Mouse (Mus musculus) layer of hippocampus, postnatal 10 days (tissue): ENCODE measurements at regions not wholly inside any gene's neighbourhood (a gene's known extent, or its start where the extent isn't known, plus 50 kb on each side); places are given as distances from the start of the nearest gene placed in this dataset.

Experiments
- DNase-seq, 2 experiments: peaks; one replicate each; pipeline ENCODE4 v3.0.0; 2021; ENCODE audit warnings: low spot score in 2 of 2

GRCm38 (mm10) chr13:97847561-97847960 is 87.1 kb upstream of the Gm10260 start:
- no peak for DNase-seq

- DNase-seq = no peak
Measured at GRCm38 (mm10) chr13:97845148-97845547, 84.7 kb upstream of the Gm10260 start.

GRCm38 (mm10) chr13:97842801-97843200 is 82.4 kb upstream of the Gm10260 start:
- no peak for DNase-seq

- DNase-seq = no peak
Measured at GRCm38 (mm10) chr13:97841503-97841902, 81.1 kb upstream of the Gm10260 start.

- DNase-seq = no peak
Measured at GRCm38 (mm10) chr13:97839617-97840308, 79.3 kb upstream of the Gm10260 start.

GRCm38 (mm10) chr13:97837443-97838000 is 77.1 kb upstream of the Gm10260 start:
- DNase-seq = no peak

- DNase-seq = no peak
Measured at GRCm38 (mm10) chr13:97832448-97832847, 72.0 kb upstream of the Gm10260 start.

GRCm38 (mm10) chr13:97831839-97832238 is 71.4 kb upstream of the Gm10260 start:
- DNase-seq = no peak

- no peak for DNase-seq
Measured at GRCm38 (mm10) chr13:97829558-97829957, 69.1 kb upstream of the Gm10260 start.

GRCm38 (mm10) chr13:97825801-97826576 is 65.6 kb upstream of the Gm10260 start:
- no peak for DNase-seq

GRCm38 (mm10) chr13:97825361-97825760 is 64.9 kb upstream of the Gm10260 start:
- no peak for DNase-seq

- DNase-seq = peak; percentile 36 to 55
Measured at GRCm38 (mm10) chr13:97824071-97824716, 63.8 kb upstream of the Gm10260 start.

- DNase-seq = no peak
Measured at GRCm38 (mm10) chr13:97821630-97822029, 61.2 kb upstream of the Gm10260 start.

GRCm38 (mm10) chr13:97821011-97821410 is 60.6 kb upstream of the Gm10260 start:
- DNase-seq = no peak

GRCm38 (mm10) chr13:97820401-97820800 is 60.0 kb upstream of the Gm10260 start:
- DNase-seq = no peak

GRCm38 (mm10) chr13:97819036-97819435 is 58.6 kb upstream of the Gm10260 start:
- no peak for DNase-seq

- no peak for DNase-seq
Measured at GRCm38 (mm10) chr13:97816923-97817322, 56.5 kb upstream of the Gm10260 start.
